Mouse (Mus musculus) spleen, postnatal 4 days (tissue): ENCODE data around the gene Med7.

ENCODE experiments used
- DNase-seq, 2 experiments: peaks; one replicate each; pipeline ENCODE4 v3.0.0; 2022; ENCODE audit warnings: low spot score in 2 of 2

Med7 gene

DNA sequence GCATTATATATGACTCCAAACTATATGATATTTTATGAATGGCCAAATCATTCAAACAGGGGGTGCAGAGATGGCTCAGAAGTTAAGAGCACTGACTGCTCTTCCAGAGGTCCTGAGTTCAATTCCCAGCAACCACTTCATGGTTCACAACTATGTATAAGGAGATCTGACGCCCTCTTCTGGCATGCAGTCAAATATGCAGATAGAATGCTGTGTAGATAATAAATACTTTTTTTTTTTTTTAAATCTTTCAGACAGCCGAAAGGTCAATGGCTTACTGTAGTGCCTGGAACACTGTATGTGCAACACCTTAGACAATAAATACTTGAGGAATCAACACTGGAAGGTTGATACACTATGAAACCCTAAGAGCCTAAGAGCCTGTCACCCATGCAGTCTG lies 6.6 kb upstream of the Med7 start:
- DNase-seq, result no peak

DNA sequence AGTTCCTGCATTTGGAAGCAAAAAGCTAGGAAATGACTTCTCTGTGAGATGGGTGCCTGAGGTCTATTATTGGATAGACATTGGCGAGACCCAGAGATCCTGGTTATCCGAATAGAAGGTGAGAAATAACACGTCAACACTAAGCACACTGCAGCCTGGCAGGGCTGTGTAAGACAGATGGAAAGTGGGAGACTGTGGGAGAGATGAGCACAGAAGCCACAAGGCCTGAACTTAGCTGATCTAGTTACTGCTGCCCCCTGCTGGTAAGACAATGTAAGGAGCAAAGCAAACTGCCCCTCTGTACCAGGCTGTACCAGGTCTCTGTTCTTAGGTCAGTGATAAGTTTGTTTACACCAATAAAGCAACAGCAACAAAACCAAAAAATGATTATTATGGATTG lies 5.6 kb upstream of the Med7 start:
- peak; percentile 79 to 93 for DNase-seq

DNA sequence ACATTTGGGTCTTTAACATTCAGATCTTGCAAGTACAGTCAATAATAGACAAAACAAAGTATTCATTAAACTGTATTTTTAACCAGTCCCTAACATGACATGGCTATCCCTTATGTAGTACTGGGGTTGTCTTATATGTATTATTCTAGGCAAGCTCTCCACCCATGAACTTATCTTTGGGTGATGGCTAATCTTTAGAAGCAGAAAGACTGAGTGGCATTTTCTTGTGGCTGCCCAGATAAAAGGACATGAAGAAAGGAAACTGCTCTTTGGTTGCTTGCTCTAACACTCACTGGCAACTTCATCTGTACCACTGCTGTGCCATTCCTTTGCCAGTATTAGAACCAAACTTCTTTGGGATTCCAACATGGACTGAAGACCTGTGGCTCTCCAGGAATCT lies 1.4 kb upstream of the Med7 start:
- no peak for DNase-seq

DNA sequence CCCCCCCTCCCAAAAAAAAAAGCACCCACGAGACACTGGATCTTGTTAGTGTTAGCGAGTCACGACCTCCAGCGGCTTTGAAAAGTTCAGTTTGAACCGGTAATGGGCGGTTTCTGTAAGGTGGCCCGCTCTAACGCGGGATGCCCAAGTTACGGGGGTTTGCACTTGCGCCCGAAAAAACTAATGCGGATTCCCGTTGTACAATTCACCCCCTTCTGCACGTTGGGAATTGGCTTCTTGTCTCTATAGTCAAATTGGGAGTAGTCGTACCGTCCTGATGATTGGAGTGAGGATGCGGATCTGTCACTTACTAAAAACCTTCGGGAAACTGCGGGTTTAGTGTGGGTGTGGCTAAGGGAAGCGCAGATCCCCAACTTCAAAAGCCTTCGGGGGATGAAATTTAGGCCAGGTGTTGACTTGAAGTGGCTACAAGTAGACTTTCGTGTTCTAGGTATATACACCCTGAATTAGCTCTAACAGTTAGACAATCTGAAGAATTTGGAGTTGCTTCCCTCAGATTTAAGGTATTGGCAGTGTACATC lies 805 bp downstream of the Med7 start:
- peak; percentile 31 to 71 for DNase-seq

DNA sequence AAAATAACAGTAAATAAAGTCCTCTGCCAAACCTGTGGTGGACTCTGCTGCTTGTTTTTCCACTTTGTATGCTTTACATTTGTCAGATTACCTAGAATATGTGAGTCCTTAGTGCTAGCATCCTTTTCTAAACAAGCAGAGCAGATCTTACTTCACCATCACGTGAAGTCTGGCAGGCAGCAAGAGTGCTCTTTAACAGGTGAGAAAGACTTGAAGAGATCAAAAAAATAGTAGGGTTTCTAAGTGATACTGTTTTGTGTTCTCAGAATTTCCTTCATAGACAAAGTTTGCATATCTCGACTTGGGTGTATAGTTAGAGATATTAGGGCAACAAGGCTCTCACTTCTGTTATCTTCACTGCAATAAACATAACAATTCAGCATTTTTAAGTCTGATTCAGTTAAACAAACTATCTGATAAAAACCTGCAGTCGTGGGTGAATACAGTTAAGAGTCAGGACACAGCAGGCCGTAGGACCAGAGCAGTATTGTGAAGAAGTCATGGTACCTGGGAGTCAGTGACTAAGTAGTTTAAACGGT lies 2.3 kb downstream of the Med7 start:
- DNase-seq, result no peak

DNA sequence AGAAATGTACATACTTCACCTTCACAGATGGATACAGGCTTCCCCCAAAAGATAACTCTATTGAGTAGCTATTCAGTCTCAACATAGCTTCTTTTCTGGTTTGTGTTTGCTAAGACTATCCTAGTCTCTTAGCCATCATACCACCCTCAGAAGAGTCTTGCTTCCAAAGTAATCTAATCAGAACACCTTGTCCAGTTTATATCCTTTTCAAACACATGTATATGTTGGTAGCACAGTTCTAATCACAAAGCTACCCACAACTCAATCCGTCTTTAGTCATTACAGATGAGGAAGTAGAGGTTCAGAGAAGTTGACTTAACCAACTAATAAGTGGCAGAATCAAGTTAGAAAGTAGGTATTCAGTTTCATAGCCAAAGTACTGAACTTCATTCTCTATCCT lies 5.0 kb downstream of the Med7 start:
- DNase-seq, result no peak

DNA sequence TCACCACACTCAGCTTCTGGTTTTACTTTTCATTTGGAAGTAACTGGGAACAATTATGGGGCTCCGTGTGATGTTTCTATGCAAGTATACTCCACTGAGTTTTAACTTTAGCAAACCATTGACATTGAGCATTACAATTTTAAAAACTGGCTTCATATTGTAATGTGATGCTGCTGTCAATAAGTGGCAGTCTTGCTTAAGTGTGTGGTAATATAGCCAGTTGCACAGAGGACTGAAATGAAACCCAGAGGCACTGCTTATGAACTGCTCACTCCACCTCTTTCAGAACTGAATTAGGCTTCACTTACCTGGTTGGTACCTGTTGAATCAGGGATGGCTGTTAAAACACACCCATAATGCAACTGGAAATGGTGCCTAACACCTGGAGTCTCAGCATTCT lies 6.4 kb downstream of the Med7 start:
- no peak for DNase-seq

DNA sequence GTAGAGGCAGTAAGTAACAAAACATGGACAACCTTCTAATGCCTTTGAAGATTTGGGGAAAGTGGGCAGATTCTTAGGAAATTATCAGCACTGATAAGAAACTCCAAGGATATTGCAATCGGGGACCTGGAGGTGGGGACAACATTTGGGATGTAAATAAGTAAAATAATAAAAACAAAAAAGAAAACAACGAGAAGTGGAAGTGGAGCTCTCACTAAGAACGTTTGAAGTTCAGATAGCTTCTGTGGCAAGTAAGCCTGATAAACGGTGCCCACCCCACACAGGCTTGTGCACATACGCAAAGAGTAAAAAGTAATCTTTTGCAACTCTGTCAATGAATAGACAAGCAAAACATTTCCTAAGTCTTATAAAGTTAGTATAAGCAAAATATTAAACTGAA lies 7.3 kb downstream of the Med7 start:
- DNase-seq, result no peak

DNA sequence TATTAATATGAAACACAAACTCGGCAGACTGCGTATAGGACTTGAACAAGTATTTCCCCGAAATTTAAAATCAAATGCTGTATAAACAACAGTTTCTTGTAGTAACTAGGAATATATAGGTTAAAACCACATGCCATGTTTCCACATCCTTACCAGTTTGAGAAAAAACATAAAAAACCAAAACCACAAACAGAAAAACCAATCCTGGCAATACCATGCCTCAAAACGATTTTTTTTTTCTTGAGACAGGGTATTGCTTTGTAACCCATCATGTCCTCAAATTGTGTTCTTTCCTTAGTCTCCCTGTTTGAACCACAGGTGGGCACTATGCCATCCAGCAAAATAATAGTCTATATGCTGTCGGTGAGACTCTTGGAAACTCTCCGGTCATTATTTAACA lies 9.4 kb downstream of the Med7 start:
- no peak for DNase-seq

DNA sequence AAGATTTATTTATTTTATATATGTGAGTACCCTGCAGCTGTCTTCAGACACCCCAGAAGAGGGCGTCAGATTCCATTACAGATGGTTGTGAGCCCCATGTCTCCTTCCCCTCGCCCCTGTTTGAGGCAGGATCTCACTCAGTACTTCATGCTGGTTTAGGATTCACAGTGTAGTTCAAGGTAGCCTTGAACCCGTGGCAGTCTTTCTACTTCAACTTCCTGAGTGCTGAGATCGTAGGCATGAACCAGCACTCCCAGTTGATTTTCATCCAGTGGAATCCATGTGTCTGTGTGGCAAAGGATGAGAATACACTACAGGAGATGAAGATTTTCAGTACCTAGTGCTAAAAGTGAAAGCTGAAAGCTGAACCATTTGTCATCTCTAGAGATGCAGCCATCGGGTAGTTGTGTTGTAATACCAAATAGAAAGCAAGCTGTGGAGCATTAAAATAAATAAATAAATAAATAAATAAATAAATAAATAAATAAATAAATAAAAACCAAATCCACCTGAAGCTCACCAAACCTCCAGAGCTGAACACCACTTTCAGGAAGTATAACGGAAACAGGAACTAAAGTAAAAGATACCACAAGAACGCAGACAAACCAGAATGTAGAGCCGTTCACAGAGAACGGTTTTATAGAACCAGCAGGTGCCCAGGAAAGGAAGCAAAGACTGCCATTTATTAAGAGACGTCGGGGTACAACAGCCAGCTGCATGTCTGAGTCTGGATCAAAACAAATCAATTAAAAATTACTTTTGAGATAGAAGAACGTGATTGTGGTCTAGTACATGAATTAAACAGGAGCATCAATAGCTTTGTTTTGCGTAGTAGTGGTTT lies 11.1 kb downstream of the Med7 start:
- no peak for DNase-seq

DNA sequence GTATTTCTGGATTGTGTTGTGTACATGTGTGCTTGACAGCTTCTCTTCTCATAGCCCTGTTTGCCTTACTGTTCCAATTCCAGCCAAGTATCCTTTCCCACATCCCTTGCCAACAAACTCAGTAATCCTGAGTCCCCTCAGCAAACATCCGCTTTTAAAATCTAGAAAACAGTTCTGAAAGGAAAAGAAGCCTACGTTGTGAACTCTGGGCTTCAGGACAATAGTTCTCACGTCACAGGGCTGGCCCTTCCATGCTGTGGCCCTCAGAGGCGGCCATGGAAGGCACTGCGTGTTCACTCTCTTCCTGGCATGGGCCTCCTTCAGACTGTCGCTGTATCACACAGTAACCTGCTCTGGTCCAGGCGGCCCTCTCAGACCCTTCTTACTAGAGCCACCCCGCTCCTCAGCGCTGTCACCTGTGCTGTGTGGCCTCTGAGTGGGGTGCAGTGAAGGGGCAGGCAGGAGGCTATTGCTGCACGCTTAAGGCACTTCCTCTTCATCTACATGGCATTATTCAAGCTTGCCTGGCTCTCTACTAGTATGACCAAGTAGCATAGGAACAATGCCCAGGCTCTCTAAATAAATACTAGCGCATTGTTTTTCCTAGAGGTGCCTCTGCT lies 12.8 kb downstream of the Med7 start:
- DNase-seq, result no peak

DNA sequence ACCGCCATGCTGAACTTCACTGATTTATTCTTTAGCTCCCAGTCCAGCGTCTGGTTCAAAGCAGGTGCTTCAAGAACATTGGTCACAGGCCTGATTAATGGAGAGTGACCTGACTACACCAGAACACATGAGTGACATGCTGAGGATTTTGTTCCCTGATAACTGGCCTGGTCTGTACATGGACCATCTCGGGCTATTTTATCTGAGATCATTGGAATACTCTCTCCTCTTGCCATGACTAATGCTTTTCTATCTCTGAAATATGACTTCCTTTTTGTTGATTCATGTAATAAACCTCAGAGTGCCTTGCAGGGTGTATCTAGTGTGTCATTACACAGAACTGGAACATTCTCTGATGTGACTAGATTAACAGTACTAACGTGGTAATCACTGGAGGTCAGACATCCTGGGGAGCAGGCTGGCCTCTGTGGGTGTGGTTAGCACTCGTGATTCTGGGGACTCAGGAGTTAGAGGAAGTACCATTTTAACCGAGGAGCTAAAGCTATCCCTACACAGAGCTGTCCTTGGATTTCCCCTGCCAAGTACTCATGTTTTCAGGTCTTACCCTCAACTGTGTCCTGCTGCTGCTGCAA lies 17.8 kb downstream of the Med7 start, which contains the start of gene Havcr2:
TSS of gene Havcr2 (plus strand) at position 483 of the 593 bp plus-strand sequence.
- peak in 1 of 2 experiments; percentile 17 for DNase-seq

DNA sequence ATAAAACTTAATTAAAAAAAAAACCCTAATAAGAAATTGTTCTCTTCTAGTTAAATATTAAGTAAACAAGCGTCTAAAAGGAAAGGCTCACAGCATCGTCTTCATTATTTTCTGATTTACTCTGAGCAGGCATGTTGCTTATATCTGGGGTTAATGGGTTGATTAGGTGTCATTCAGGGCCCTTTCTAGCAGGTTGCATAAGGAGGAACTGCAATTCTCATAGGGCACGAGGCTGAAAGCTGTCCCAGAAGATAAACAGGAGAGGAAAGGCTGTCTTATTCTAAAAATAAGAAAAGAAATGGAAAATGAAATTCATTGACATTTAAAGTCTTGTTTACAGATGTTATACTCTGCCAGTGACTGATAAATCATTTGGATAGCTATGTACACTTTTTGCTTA lies 23.2 kb downstream of the Med7 start:
- DNase-seq, result no peak

DNA sequence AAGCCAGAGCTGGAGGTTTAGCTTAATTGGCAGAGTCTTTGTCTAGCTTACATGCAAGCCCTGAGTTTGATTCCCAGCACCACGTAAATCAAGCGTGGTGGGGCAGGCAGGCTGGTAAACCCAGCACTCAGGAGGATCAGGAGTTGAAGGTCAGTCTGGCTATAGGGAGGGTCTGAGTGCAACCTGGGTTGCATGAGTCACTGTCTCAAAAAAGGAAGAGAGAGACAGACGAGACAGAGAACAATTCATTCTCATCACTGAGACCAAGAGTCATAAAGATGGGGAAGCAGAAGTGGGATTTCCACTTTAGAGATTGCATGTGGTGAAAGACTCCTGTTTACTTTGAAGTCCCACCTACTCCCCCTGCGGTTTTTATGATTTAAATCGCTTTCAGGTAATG lies 24.6 kb downstream of the Med7 start:
- DNase-seq, result no peak

DNA sequence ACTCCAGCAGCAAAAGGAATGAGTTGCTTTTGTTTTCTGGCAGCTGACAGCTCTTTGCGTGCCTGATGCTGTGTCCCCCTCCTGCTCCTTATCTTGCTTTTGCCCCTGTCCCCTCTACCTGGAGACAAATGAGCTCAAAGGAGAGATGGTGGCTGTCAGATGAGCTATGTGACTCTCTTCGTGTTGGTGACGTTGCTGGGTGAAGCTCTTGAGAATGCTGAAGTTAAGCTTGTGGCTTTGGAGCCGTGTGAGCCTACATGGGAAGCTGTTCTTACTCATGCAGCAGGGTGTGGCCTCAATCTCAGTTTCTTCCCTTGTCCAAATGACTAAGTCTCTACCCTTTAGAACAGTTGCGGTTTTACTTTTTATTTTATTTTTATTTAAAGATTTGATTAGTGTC lies 25.2 kb downstream of the Med7 start:
- no peak for DNase-seq

DNA sequence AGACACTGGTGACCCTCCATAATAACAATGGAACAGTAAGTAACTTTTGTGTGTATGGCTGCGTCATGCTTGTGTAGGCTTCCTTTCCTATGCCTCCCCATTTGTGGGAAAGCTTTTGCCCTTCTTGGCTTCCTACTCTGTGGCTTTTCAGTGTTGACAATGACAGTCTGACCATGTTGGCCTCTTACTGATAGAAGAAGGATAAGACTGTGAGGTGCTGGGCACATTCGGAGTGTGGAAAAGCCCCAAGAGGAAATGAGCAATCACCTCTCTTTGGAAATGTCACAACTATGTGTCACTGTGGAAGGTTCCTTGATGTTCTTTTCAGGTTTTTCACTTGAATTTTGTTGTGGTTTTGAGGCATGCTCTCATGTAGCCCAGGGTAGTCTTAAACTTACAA lies 30.2 kb downstream of the Med7 start:
- DNase-seq, result no peak

DNA sequence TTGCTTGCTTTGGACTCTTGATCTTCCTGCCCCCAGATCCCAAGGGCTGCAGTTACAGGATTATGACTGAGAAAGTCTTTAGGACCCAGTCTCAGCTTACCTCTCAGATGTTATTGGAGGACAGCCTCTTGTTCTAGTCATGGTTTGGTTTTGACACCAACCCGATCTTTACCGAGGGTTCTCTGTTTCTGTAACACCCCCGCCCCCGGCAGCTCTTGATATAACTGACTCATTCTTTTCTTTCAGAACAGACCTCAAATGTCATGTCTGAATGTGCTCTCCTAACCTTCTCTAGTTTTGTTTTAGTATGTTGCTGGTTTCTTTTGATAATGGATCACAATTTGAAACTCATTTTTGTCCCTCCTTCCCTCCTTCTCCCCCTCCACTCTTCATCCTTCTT lies 37.5 kb downstream of the Med7 start:
- DNase-seq, result peak in 1 of 2 experiments; percentile 7

DNA sequence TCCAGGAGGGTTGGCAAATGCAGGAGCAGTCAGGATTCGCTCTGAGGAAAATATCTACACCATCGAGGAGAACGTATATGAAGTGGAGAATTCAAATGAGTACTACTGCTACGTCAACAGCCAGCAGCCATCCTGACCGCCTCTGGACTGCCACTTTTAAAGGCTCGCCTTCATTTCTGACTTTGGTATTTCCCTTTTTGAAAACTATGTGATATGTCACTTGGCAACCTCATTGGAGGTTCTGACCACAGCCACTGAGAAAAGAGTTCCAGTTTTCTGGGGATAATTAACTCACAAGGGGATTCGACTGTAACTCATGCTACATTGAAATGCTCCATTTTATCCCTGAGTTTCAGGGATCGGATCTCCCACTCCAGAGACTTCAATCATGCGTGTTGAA lies 42.6 kb downstream of the Med7 start:
- peak in 1 of 2 experiments; percentile 24 for DNase-seq

DNA sequence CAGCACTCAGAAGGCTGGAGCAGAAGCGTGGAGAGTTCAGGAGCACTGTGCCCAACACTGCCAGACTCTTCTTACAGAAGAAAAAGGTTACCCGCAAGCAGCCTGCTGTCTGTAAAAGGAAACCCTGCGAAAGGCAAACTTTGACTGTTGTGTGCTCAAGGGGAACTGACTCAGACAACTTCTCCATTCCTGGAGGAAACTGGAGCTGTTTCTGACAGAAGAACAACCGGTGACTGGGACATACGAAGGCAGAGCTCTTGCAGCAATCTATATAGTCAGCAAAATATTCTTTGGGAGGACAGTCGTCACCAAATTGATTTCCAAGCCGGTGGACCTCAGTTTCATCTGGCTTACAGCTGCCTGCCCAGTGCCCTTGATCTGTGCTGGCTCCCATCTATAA lies 43.8 kb downstream of the Med7 start:
- DNase-seq, result peak in 1 of 2 experiments; percentile 55

DNA sequence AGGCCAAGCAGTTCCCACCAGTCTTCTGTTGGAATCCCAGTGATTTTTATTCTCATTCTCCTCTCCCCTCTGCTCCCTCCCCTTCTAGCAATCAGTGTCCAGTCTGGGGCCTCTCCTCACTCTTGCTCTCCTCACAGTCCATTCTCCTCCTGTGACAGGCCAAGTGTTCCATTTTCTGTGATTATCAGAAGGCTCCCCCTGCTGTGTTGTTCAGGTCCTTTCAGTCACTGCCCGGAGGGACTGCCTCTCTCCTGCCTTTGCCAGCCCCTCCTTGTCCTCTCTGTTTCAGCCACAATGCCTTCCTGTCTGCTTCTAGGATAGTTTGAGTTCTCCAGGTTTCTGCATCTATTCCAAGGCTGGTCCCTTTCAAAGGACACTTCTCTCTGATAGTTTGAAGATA lies 51.5 kb downstream of the Med7 start:
- peak in 1 of 2 experiments; percentile 51 for DNase-seq

DNA sequence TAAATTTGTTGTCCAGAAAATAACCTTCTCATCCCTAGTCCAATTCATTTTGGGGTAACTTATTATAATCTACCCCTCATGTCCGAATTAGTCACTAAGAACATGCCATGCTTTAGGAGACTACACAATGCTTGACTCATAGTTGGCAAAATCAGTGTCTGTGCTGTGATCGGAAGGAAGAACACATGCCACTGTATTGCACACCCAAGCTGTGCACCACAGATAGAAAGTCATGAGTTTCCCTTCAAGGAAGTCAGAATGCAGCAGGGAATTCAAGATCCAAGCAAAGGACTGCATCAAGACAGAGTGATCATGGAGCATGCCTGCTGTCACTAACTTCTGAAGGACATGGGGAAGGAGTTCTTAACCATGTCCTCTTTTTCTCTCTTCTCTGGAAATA lies 51.9 kb downstream of the Med7 start:
- DNase-seq, result no peak
